Comparison of ENCODE assay signal across 8 mouse cellular contexts in genomic region chr10:75486086-75486979, GRCm38 (mm10). TPM values are rescaled to one million over a fixed set of nuclear protein-coding genes. Genes with fewer than 3 reads are reported as not detected.
DNase-seq lines count a peak whose midpoint lies in the region; ATAC-seq lines count a peak whose summit lies in the region.

No protein-coding gene starts in this region.

- no peaks in the 10 kb centered on the region for H3K9me3 ChIP-seq in limb, embryonic 10.5 days (replicated peaks)
- no peaks in the 10 kb centered on the region for H3K9me3 ChIP-seq in stomach, embryonic 15.5 days

- H3K4me1 ChIP-seq in limb, embryonic 10.5 days, result no peaks in the 10 kb centered on the region
- no peaks in the 10 kb centered on the region for H3K4me1 ChIP-seq in stomach, embryonic 15.5 days

- no peak overlapping the region for H3K4me3 ChIP-seq in limb, embryonic 10.5 days
- H3K4me3 ChIP-seq in stomach, embryonic 15.5 days (replicated peaks), result no peak overlapping the region

- peak; percentile 46 for ATAC-seq in activated CD4-positive, CD25-positive, alpha-beta regulatory T cell, adult 4 months
- peak; percentile 64 for ATAC-seq in common myeloid progenitor, adult 5-6 weeks (replicated peaks; ENCODE audit: low read depth, poor library complexity, severe bottlenecking)
- peak; percentile 35; the same call in 1 of the 2 replicates for ATAC-seq in stomach, embryonic 15.5 days (ENCODE audit: insufficient read depth, low FRiP score, low read depth)

- H3K4me2 ChIP-seq in stomach, embryonic 15.5 days, result no peak overlapping the region

- WGBS in limb, embryonic 10.5 days, result 64% methylated on average over 9 of the region's 9 CpGs
- 50% methylated on average over 9 of the region's 9 CpGs for WGBS in stomach, embryonic 15.5 days

- H3K27ac ChIP-seq in limb, embryonic 10.5 days, result no peak overlapping the region
- no peak overlapping the region for H3K27ac ChIP-seq in stomach, embryonic 15.5 days

- H3K36me3 ChIP-seq in limb, embryonic 10.5 days, result no peaks in the 10 kb centered on the region
- no peaks in the 10 kb centered on the region for H3K36me3 ChIP-seq in stomach, embryonic 15.5 days

- no peaks in the 10 kb centered on the region for H3K27me3 ChIP-seq in limb, embryonic 10.5 days (ENCODE audit: low read depth, poor library complexity, severe bottlenecking)
- H3K27me3 ChIP-seq in stomach, embryonic 15.5 days (replicated peaks), result no peaks in the 10 kb centered on the region

- no peak overlapping the region for H3K9ac ChIP-seq in stomach, embryonic 15.5 days

- DNase-seq in 3134 (ENCODE audit: extremely low read depth, insufficient read length, low spot score), result peak; percentile 32
- peak; percentile 82 for DNase-seq in gastrocnemius, postnatal 10 days
- peak; percentile 87 for DNase-seq in kidney, adult 18-20 months
- peak; percentile 79 for DNase-seq in limb, embryonic 10.5 days (ENCODE audit: low spot score)
- peak; percentile 60 to 78 for DNase-seq in natural killer cell, adult 2 months (ENCODE audit: low spot score in 2 of 2)

RNA-seq across cellular contexts. Expression of gene Snrpd3, which starts 31.0 kb away (rescaled TPM):
- polyA plus RNA-seq in activated CD4-positive, CD25-positive, alpha-beta regulatory T cell, adult 4 months (2017; shearing (Covaris generic)), result 100 to 1,000 TPM; 133 to 205 TPM
- 82.7 and 123 TPM in 2 replicates for total RNA-seq in common myeloid progenitor, adult 5-6 weeks (2017)
- total RNA-seq in gastrocnemius, postnatal 10 days (2021), result 100 to 1,000 TPM; 126 to 134 TPM
- 255 and 295 TPM in 2 replicates for polyA plus RNA-seq in limb, embryonic 10.5 days (2016; fragmentation: Nextera tagmentation; extraction: Ambion mirVana)
- 137 and 147 TPM in 2 replicates for polyA plus RNA-seq in stomach, embryonic 15.5 days (2015; fragmentation: Nextera tagmentation; extraction: Ambion mirVana)

RNA-seq across cellular contexts. Expression of gene Gucd1, which starts 31.4 kb away (rescaled TPM):
- polyA plus RNA-seq in activated CD4-positive, CD25-positive, alpha-beta regulatory T cell, adult 4 months (2017; shearing (Covaris generic)), result 10 to 100 TPM; 11.7 to 17.0 TPM
- 11.5 and 13.3 TPM in 2 replicates for total RNA-seq in common myeloid progenitor, adult 5-6 weeks (2017)
- 10 to 100 TPM; 46.9 to 47.5 TPM for total RNA-seq in gastrocnemius, postnatal 10 days (2021)
- 26.1 and 32.3 TPM in 2 replicates for polyA plus RNA-seq in limb, embryonic 10.5 days (2016; fragmentation: Nextera tagmentation; extraction: Ambion mirVana)
- 26.7 and 27.5 TPM in 2 replicates for polyA plus RNA-seq in stomach, embryonic 15.5 days (2015; fragmentation: Nextera tagmentation; extraction: Ambion mirVana)

Comparison
In these comparisons a context has a peak if more than half of its experiments do, and no peak if none do; other contexts are left out.
1. DNase-seq: peak in every context shown above with its lines; median percentile 87 in kidney, adult 18-20 months; 82 in gastrocnemius, postnatal 10 days; 79 in limb, embryonic 10.5 days; 69 in natural killer cell, adult 2 months; 32 in 3134.